Mouse (Mus musculus) activated CD4-positive, CD25-positive, alpha-beta regulatory T cell (primary cell): ENCODE measurements around the gene Trim12c. TPM values are rescaled to one million over a fixed set of nuclear protein-coding genes. Genes with fewer than 3 reads are reported as not detected.

Experiments used
- polyA plus RNA-seq, 2 experiments: library from polyadenylated mRNA; unstranded; fragments of 100-300 nt; shearing (Covaris generic); gene quantifications; one replicate each; pipeline ENCODE4 v1.2.1; 2017

The Trim12c gene
- 10 to 100 TPM; 25.7 to 33.5 TPM for polyA plus RNA-seq

DNA sequence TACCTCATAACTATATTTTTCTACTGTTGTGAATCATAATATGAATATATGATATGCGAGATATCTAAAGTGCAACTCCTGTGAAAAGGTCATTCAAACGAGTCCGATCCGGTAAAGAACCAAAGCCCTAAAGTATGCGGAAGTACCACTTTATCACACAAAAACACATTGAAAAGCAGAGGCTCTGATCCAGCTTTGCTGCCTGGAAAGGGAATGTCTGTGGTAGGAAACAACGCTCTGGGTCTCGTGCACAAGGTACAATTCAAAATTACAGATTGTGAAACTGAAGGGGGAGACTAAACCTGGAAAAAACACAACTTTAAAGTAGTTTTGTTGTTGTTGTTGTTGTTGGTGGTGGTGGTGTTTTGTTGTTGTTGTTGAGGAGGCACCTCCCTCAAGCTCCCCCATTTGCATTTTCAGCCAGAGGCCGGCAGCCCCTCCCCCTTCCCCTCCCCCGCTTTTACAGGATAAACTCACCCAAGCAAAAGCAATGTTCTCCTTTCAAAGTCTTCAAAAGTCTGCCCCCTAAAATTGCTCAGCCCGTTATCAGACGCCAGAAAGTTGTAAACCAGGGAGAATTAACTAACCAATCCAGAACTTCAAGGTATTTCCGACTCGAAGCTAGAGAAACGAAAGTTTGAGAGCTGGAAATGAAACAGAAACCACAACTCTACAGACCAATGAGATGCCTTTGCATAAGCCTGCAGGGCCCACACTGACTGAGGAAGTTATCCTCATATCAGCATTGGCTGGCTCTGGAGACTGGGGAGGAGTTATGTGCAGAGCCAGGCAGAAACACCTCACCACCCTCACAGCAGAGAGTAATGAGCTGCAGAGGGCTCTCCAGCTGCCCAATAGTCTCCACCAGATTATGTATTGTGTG is at the start of gene Trim12c:
Gene Trim12c, minus strand, starts transcription at position 646 of the 883 bp plus-strand sequence.

DNA sequence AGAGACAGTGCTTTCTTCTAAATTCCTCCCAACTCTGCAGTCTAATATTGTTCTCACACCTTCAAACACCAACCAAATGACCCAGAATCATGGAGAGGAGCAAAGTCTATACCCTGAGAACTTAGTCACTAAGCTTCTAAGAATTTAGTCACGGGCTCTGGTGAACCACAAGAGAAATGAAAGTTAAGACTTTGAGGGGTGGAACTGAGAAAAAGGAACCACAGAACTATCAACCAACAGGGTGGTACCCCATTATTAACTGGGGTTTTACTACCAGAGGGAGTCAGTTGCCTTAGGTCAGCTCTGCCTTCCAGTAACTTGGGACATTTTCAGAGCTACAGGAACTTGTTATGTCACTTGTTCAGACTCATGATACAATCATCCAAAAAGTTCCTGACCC is 47.5 kb upstream of the Trim12c start, which contains the start of gene Trim30c:
Gene Trim30c, minus strand, starts transcription at position 140 of the 400 bp plus-strand sequence.

DNA sequence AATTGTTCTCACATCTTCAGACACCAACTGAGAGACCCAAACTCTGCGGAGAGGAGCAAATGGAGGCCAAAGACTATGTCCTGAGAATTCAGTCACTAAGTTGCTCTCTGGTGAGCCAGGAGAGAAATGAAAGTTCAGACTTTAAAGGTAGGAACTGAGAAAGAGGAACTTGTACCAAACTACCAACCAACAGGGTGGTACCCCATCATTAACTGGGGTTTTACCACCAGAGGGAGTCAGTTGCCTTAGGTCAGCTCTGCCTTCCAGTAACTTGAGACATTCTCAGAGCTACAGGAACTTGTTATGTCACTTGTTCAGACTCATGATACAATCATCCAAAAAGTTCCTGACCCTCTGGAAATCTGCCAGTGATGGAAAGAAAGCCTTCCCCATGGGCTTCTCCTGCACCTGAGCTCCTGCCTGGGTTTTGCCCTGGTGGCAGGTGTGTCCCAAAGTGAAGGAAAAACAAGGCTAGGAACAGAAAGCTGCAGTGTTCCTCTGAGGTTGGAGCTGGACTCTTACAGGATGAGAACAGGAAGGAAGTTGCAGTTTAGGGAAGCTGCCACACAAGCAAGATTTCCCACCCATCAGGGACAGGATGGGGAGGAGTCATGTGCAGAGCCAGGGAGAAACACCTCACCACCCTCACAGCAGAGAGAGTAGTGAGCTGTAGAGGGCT is 16.7 kb upstream of the Trim12c start, which contains the start of gene Trim30b:
Gene Trim30b, minus strand, starts transcription at position 149 of the 679 bp plus-strand sequence.

DNA sequence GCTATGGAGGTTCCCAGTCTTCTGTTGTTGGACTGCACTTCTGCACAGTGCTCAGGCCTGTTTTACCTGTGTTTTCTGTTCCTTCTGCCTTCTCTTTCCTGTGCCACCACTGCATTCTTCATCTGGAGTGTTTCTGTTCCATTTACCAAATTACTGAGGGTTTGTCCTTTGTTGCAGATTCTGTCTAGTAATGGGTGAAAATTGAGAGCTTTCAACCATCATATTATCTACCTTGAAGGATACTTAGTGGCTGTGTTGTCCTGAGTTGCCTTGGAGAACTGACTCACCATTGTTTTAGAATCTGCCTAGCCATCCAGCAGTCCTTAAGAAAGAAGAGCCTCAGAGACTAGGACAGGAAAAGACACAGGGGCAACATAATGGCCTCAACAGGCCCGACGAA is 24.0 kb downstream of the Trim12c start, which contains the start of gene Trim34b:
Gene Trim34b, plus strand, starts transcription at position 301 of the 400 bp plus-strand sequence.

DNA sequence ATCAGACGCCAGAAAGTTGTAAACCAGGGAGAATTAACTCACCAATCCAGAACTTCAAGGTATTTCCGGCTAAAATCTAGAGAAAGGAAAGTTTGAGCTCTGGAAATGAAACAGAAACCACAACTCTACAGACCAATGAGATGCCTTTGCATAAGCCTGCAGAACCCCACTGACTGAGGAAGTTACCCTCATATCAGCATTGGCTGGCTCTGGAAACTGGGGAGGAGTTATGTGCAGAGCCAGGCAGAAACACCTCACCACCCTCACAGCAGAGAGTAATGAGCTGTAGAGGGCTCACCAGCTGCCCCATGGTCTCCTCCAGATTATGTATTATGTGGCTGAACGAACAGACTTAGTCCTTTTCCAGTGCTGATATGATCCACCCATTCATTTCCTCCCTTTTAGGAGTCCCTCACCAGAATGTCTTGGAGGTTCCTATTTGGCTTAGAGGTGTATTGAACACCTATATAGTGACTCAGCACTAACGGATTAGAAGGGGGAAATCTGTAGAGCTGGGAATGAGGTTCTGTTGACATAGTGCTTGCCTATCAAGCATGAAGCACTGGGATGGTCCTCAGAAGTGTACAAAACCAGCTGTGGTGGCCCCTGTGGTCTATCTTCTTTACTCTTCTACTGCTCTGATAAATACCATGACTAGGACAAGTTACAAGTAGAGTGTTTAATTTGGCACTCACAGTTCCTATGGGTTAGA is 37.6 kb downstream of the Trim12c start, which contains the start of gene Trim12a:
Gene Trim12a, minus strand, starts transcription at position 98 of the 712 bp plus-strand sequence.

Other genes with a start within 250 kb of the Trim12c start
- not detected for gene Olfr646, start 248.5 kb downstream of the Trim12c start, polyA plus RNA-seq
- not detected for gene Ubqln5, start 223.5 kb downstream of the Trim12c start, polyA plus RNA-seq
- gene Olfr643, start 216.0 kb downstream of the Trim12c start, polyA plus RNA-seq = not detected
- gene Ubqln3, start 210.1 kb downstream of the Trim12c start, polyA plus RNA-seq = not detected
- under 1 TPM in 1 of 2 experiments, not detected in 1; 0.57 TPM for gene Ubqlnl, start 202.8 kb downstream of the Trim12c start, polyA plus RNA-seq
- not detected for gene Olfm5, start 188.5 kb downstream of the Trim12c start, polyA plus RNA-seq
- gene Olfr648, start 170.0 kb downstream of the Trim12c start, polyA plus RNA-seq = under 1 TPM in 1 of 2 experiments, not detected in 1; 0.10 TPM
- gene Olfr649, start 157.4 kb downstream of the Trim12c start, polyA plus RNA-seq = not detected
- gene Trim6, start 134.6 kb downstream of the Trim12c start, polyA plus RNA-seq = 1 to 10 TPM; 1.9 to 2.3 TPM
- 10 to 100 TPM; 37.5 to 46.9 TPM for gene Trim34a, start 108.9 kb downstream of the Trim12c start, polyA plus RNA-seq
- gene Trim5, start 65.3 kb downstream of the Trim12c start, polyA plus RNA-seq = 10 to 100 TPM; 26.9 to 27.7 TPM
- 100 to 1,000 TPM; 132 to 180 TPM for gene Trim12a, start 37.9 kb downstream of the Trim12c start, polyA plus RNA-seq
- 1 to 10 TPM in 1 of 2 experiments, under 1 TPM in 1; 0.25 to 1.1 TPM for gene Trim34b, start 23.9 kb downstream of the Trim12c start, polyA plus RNA-seq
- gene Trim30b, start 16.5 kb upstream of the Trim12c start, polyA plus RNA-seq = 1 to 10 TPM; 1.0 to 2.2 TPM
- under 1 TPM; 0.47 to 0.86 TPM for gene Trim30c, start 47.5 kb upstream of the Trim12c start, polyA plus RNA-seq
- gene Trim30a, start 111.8 kb upstream of the Trim12c start, polyA plus RNA-seq = 10 to 100 TPM; 54.1 to 86.0 TPM
- 10 to 100 TPM; 17.4 to 23.2 TPM for gene Trim30d, start 154.5 kb upstream of the Trim12c start, polyA plus RNA-seq
- not detected for gene Olfr651, start 196.8 kb upstream of the Trim12c start, polyA plus RNA-seq
- under 1 TPM in 1 of 2 experiments, not detected in 1; 0.20 TPM for gene Olfr652, start 207.5 kb upstream of the Trim12c start, polyA plus RNA-seq
- not detected for gene Olfr653, start 224.0 kb upstream of the Trim12c start, polyA plus RNA-seq
- gene Olfr654, start 233.7 kb upstream of the Trim12c start, polyA plus RNA-seq = under 1 TPM in 1 of 2 experiments, not detected in 1; 0.09 TPM
- under 1 TPM in 1 of 2 experiments, not detected in 1; 0.14 TPM for gene Olfr655, start 248.4 kb upstream of the Trim12c start, polyA plus RNA-seq